13 mouse cellular contexts compared by ENCODE assay signal in genomic region chr11:121559527-121560293, GRCm38 (mm10). TPM values are rescaled to one million over a fixed set of nuclear protein-coding genes. Genes with fewer than 3 reads are reported as not detected.
A peak's percentile ranks its signal among the peaks of the same experiment; 100 is the strongest.
DNase-seq lines count a peak whose midpoint lies in the region; ATAC-seq and TF ChIP-seq lines count a peak whose summit lies in the region.
"Had no signal": no experiment of that assay in that cellular context is flagged by ENCODE, and none has a peak within 500 bp of the region (broad histone marks: within the 10 kb centered on the region; RNA-seq: fewer than 3 reads in every experiment).

No protein-coding gene starts in this region.

- H3K9me3 ChIP-seq in liver, embryonic 14.5 days (ENCODE audit: control insufficient read depth, low read length) = no peaks in the 10 kb centered on the region
- H3K9me3 ChIP-seq: limb, embryonic 10.5 days had no signal

- no peak overlapping the region for H3K4me3 ChIP-seq in bone marrow, adult 2 months (replicated peaks; ENCODE audit: control insufficient read depth, low read depth, low read length)
- H3K4me3 ChIP-seq in liver, embryonic 14.5 days (ENCODE audit: insufficient read depth in 1 of 2, low read depth in 2 of 2, low read length in 2 of 2) = no peak overlapping the region
- H3K4me3 ChIP-seq in gastrocnemius, adult 2 months = no peak overlapping the region
- H3K4me3 ChIP-seq: limb, embryonic 10.5 days; myocyte had no signal

- TF ChIP-seq POLR2A in bone marrow, adult 2 months (IDR thresholded peaks at IDR 0.05; ENCODE audit: borderline replicate concordance, control insufficient read depth, low read depth, low read length) = no peak

- no peak; the same call in 1 of the 2 replicates for TF ChIP-seq EP300 in liver, embryonic 14.5 days (IDR thresholded peaks at IDR 0.05; ENCODE audit: low read depth)

- H3K4me1 ChIP-seq in bone marrow, adult 2 months (ENCODE audit: control insufficient read depth, insufficient read depth, low read length) = peaks cover 9% of the 10 kb centered on the region
- peaks cover 5 to 6% of the 10 kb centered on the region in 2 experiments; a peak in 3 of 4 replicates for H3K4me1 ChIP-seq in liver, embryonic 14.5 days (replicated peaks; ENCODE audit: control insufficient read depth in 2 of 2, insufficient read depth in 2 of 2, low read length in 1 of 2)
- H3K4me1 ChIP-seq: limb, embryonic 10.5 days had no signal

- no peak overlapping the region for H3K9ac ChIP-seq in liver, embryonic 14.5 days (replicated peaks)

- intact Hi-C loops in gastrocnemius, adult 2 months (cut with DNase I) = no loop called here

- peak; percentile 80 for DNase-seq in CD4-positive, CD25-positive, alpha-beta regulatory T cell, adult 2 months (ENCODE audit: low read depth, low spot score)
- DNase-seq in liver, embryonic 14.5 days (ENCODE audit: low read depth in 3 of 3, low spot score in 3 of 3) = no peak
- DNase-seq in splenic B cell, adult 2 months (ENCODE audit: low read depth, low spot score) = peak; percentile 35
- DNase-seq in kidney, adult 9 months = no peak
- DNase-seq in gastrocnemius, adult 2 months = no peak
- DNase-seq in gastrocnemius, postnatal 4 days (ENCODE audit: low spot score in 2 of 2) = no peak
- DNase-seq in urinary bladder, postnatal 25 days (ENCODE audit: low spot score) = no peak
- DNase-seq: heart, postnatal 14 days; kidney, adult 11 months had no signal

- peak overlapping the region; percentile 30; the same call in 1 of the 2 replicates for H3K27ac ChIP-seq in bone marrow, adult 2 months (ENCODE audit: control insufficient read depth, insufficient read depth, low read depth, low read length, poor library complexity)
- peak overlapping the region; percentile 31 for H3K27ac ChIP-seq in liver, embryonic 14.5 days
- H3K27ac ChIP-seq in gastrocnemius, adult 2 months = no peak overlapping the region
- H3K27ac ChIP-seq: limb, embryonic 10.5 days; stomach, postnatal 0 days had no signal

- H3K4me2 ChIP-seq in liver, embryonic 14.5 days (ENCODE audit: low read depth) = no peak overlapping the region

- no peaks in the 10 kb centered on the region for H3K27me3 ChIP-seq in liver, embryonic 14.5 days (ENCODE audit: control insufficient read depth, insufficient read depth, low read length)
- H3K27me3 ChIP-seq in splenic B cell, adult 2 months (ENCODE audit: control insufficient read depth, insufficient read depth, low read length, poor library complexity, severe bottlenecking) = no peaks in the 10 kb centered on the region

- peak; percentile 73 for ATAC-seq in liver, embryonic 14.5 days (ENCODE audit: insufficient read depth)

- TF ChIP-seq CTCF in bone marrow, adult 2 months (IDR thresholded peaks at IDR 0.05; ENCODE audit: control insufficient read depth, insufficient read depth, low read length) = no peak
- no peak for TF ChIP-seq CTCF in liver, embryonic 14.5 days (IDR thresholded peaks at IDR 0.05; ENCODE audit: low read depth)
- no peak for TF ChIP-seq CTCF in gastrocnemius, adult 2 months (IDR thresholded peaks at IDR 0.05)

- 4% methylated on average over 4 of the region's 4 CpGs for WGBS in bone marrow, adult 2 months
- 12% methylated on average over 4 of the region's 4 CpGs for WGBS in liver, embryonic 14.5 days (ENCODE audit: insufficient replicate concordance)

- H3K36me3 ChIP-seq in liver, embryonic 14.5 days (replicated peaks; ENCODE audit: control insufficient read depth, insufficient read depth, low read depth) = no peaks in the 10 kb centered on the region
- H3K36me3 ChIP-seq in splenic B cell, adult 2 months (ENCODE audit: control insufficient read depth, insufficient read depth, low read length, poor library complexity, severe bottlenecking) = no peaks in the 10 kb centered on the region

RNA-seq across cellular contexts. Expression of gene Zfp750, which starts 40.6 kb away (rescaled TPM):
- polyA plus RNA-seq in bone marrow, adult 2 months (2011; ENCODE audit: insufficient read depth, insufficient read length, low replicate concordance, missing spikeins) = not detected in 2 replicates
- 0.11 and 0.12 TPM in 2 replicates for polyA plus RNA-seq in liver, embryonic 14.5 days (2012; rRNA removed)
- polyA plus RNA-seq in liver, embryonic 14.5 days (2014; fragmentation: Nextera tagmentation; extraction: Ambion mirVana) = 0.23 and 0.24 TPM in 2 replicates
- under 1 TPM; 0.48 to 0.50 TPM for total RNA-seq in gastrocnemius, adult 2 months (2021)
- under 1 TPM in 1 of 2 experiments, not detected in 1; 0.16 TPM for total RNA-seq in gastrocnemius, postnatal 4 days (2021)
- total RNA-seq: heart, postnatal 14 days had no signal

Comparison
In these comparisons a context has a peak if more than half of its experiments do, and no peak if none do; other contexts are left out.
1. DNase-seq: peak in CD4-positive, CD25-positive, alpha-beta regulatory T cell, adult 2 months (single experiment) and splenic B cell, adult 2 months (single experiment); none in liver, embryonic 14.5 days (0 of 3), kidney, adult 9 months (single experiment), gastrocnemius, adult 2 months (single experiment), gastrocnemius, postnatal 4 days (0 of 2) and urinary bladder, postnatal 25 days (single experiment).